Mouse (Mus musculus) testis, postnatal 14 days (tissue): ENCODE measurements around the gene Gm12355.

Experiments
- DNase-seq: peaks from one replicate; pipeline ENCODE4 v3.0.0; 2021; ENCODE audit warnings: low spot score

The Gm12355 gene

DNA sequence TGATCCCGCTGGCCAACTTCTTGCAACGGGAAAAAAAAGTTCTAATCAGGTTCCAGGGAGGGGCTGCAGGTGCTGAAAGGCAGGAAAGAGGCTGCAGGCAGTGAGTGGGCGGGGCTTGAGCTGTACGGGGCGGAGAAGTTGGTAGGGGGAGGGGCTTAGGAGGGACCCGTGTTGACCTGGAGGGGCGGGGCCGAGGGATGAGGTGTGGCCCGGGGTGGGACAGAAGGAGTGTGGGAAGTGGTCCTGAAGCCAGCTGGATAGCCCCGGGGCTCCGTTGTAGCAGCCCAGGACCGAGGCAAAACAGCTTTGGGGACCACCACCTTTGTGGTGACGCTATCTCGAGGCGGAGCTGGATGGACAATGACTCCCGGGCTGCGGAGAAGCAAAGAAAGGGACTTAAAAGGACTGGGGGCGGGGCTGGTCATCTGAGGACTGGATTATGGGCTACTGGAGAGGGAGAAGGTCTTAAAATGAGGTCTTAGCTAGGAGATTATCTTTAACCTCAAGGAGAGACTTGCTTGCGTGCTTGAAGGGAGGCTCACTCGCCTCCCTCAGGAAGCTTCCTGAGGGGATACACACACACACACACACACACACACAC lies 23.3 kb downstream of the Gm12355 start:
- DNase-seq, result peak; percentile 77

DNA sequence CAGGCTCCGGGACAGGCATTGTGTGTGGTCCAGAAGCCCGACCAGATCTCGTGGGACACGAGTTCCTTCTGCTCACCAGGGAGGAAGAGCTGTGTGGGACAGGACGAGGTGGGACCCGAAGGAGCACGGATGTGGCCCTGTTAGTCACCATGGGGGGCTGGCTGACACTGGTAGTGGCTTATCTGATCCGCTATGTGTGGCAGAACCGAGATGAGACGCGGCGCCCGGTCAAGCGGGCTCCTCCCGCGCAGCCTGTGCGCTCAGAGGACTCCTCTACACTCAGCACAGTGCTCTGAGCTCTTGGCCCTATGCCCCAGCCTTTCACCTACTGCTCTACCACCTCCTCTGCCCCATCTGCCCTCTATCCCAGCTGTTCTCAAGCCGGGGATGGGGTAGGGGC lies 26.2 kb downstream of the Gm12355 start:
- DNase-seq, result peak; percentile 6

DNA sequence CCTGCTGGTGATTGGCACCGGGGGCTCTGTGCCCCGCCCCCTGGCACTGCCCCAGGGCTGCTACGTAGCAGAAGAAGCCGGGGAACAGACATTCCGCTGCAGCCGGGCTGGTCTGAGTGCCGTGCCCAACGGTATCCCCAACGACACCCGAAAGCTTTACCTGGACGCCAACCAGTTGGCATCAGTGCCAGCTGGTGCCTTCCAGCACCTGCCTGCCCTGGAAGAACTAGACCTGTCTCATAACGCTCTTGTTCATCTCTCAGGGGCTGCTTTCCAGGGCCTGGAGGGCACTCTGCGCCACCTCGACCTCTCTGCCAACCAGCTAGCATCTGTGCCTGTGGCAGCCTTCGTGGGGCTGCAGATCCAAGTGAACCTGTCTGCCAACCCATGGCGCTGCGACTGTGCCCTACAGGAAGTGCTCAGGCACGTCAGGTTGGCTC lies 26.6 kb downstream of the Gm12355 start:
- DNase-seq, result no peak

DNA sequence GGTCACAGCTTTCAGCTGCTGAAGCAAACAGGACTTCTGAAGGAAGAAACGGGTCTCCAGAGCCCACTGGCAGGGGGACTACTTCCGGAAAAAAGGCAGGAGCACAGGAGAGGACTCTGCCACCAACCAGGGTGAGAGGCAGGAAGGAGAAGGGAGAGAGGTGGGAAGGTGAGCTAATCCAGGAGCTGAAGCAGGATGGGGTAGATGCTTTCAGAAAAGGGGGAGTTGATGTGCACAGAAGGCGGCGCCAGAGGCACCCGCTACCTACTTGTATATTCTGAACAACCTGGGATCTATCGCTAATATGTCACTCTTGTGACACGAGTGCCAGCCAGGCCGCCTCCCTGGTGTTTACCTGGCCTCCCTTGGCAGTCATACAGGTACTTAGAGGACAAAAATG lies 27.5 kb downstream of the Gm12355 start, which contains the start of gene Lrrc3c:
Lrrc3c (plus strand) TSS at position 301 of the 400 bp plus-strand sequence.
- DNase-seq, result peak; percentile 3

- peak; percentile 79 for DNase-seq
These were observed 28.1 kb downstream of the Gm12355 start for GRCm38 (mm10) chr11:98597363-98597762.

GRCm38 (mm10) chr11:98595955-98596354 lies 29.5 kb downstream of the Gm12355 start:
- DNase-seq, result no peak

DNA sequence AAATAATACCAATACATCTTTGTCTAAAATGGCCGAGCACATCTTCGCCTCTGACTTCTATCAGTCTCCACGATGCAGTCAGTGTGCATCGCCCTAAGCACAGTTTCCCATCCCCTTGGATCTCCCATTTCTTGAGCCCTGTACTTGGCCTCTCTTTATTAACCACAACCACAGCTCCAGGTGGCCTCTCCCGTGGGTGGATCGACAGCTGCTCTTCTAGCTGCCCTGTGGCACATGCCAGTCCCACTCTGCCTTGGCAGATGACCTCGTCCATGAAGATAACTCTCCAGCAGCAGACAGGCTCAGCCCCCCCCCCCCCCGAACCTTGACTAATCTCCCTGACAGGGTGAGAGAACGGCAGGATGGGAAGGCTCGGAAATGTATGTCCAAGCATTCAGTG lies 30.0 kb downstream of the Gm12355 start:
- DNase-seq, result no peak

GRCm38 (mm10) chr11:98595021-98595420 lies 30.4 kb downstream of the Gm12355 start:
- DNase-seq, result no peak

GRCm38 (mm10) chr11:98590548-98591445 lies 34.7 kb downstream of the Gm12355 start:
- DNase-seq, result no peak

DNA sequence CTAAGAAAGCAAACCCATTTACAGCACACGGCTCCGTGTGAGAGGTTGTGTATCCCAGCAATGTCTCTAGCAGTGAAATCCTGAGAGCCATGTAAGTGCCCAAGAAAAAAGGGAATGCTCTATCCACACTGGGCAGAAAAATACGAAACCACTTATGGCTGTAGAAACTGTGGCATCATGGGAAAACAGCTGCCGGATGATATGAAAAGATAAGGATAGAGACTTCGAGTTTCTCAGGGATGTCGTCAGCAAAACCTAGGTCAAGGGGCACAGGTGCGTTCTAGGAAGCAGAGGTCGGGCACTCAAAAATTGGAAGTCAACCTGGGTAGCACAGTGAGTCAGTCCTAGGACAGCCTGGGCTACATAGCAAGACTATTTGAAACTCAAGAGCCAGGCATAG lies 36.2 kb downstream of the Gm12355 start:
- DNase-seq, result no peak

DNA sequence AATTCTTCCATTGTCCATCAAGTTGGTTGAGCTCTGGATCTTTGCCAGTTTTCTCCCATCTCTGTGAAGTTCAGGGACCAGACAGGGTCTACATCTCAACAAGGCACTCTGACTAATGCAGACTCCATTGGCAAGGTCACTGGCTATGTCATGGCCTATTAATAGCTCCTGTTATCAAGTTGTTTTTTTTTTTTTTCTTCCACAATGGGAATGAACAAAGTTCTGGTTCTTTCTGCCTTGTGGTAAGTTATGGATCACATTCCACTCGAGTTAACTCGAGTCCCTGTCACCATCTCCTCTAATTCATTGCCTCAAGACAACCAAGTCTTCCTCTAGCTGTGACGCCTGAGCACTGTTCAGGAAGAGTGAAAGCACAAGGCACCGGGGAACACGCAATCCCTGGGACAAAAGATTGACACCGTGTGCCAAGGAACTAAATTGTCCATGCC lies 36.6 kb downstream of the Gm12355 start:
- no peak for DNase-seq

- DNase-seq, result peak; percentile 80
These were observed 37.5 kb downstream of the Gm12355 start for GRCm38 (mm10) chr11:98587684-98588546.

- peak; percentile 98 for DNase-seq
These were observed 38.4 kb downstream of the Gm12355 start, which contains the start of gene Ormdl3 for GRCm38 (mm10) chr11:98586892-98587563. Ormdl3 (minus strand) TSS chr11:98587368.

DNA sequence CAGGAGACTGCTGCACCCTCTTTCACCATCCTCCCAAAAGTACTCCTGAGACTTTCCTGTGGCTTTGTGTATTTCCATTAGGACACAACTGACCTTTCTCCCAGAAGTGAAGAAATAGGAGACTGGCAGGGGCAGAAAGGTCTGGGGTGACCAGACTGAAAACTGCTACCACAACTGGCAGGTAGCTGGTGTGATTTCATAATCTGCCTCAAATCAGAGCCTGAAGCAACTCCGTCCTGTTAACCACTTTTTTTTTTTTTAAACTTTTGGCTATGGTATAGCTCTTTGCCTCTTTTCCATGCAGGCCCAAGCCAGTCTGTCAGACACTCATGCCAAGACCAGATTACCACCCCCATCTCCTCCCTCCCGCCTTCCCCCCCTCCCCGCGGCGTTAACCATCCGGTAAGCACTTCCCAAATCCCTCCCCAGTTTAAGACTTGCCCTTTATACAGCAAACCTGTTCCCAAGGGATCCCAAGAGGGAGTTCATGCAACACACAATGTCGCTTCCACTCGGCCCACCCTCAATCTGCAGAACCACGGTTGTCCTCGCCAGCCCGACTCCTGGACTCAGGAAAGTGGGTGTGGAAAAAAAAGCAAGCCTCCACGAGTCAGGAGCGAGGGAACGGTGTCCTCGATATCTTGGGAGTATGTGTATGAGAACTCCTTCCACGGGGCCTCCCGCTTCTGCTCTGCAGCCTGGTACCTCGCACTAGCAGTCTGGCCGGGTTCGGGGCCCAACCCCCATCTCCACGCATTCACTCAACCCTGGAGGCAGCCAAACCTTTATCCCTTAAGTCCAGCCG lies 39.2 kb downstream of the Gm12355 start:
- DNase-seq, result no peak

DNA sequence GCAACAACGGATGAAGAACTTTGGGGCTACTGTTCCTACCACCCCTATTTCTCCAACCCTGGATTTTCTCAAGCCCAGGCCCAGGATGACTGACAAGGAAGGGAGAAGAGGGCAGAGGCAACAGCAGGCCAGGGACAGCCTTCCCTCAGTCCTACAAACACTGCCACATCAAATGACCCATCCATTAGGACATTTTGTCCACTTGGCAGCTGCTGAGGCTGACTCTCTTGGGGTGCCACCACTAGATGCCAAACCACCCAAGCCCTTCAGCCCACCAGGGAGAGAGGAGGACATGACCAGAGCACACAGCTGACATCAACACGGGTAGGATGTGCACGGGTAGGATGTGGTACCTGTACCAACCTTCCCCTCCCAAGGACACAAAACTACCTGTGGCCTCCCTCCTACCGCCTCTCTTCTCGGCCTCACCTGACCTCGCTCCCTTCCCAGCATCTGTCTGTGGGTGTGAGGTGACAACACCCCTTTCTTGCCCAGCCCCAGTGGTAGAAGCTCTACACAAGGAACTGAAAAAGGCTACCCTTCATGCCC lies 40.8 kb downstream of the Gm12355 start:
- no peak for DNase-seq

- DNase-seq, result no peak
These were observed 41.3 kb downstream of the Gm12355 start for GRCm38 (mm10) chr11:98584146-98584545.

- DNase-seq, result no peak
These were observed 41.9 kb downstream of the Gm12355 start for GRCm38 (mm10) chr11:98583571-98583970.

GRCm38 (mm10) chr11:98583265-98583552 lies 42.3 kb downstream of the Gm12355 start:
- no peak for DNase-seq

- DNase-seq, result no peak
These were observed 42.8 kb downstream of the Gm12355 start for GRCm38 (mm10) chr11:98582551-98583264.

DNA sequence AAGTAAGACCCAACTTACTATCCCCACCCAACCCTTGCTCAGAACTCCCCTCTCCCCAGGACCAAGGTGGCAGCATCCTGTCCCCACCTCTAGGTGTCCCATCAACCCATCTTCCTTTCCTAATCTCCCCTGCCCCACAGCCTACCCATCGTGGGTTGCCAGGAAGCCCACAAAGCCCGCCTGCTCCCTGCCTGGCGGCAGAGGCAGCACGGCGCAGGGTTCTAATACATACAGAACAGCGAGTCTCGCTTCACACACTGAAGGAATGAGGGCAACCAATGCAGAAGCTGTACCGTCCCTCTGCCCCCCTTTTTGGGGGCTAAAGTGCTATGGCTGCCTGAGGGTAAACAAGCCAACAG lies 43.5 kb downstream of the Gm12355 start:
- DNase-seq, result no peak
